Comparison of ENCODE assay signal across 8 mouse cellular contexts in the genomic region with DNA sequence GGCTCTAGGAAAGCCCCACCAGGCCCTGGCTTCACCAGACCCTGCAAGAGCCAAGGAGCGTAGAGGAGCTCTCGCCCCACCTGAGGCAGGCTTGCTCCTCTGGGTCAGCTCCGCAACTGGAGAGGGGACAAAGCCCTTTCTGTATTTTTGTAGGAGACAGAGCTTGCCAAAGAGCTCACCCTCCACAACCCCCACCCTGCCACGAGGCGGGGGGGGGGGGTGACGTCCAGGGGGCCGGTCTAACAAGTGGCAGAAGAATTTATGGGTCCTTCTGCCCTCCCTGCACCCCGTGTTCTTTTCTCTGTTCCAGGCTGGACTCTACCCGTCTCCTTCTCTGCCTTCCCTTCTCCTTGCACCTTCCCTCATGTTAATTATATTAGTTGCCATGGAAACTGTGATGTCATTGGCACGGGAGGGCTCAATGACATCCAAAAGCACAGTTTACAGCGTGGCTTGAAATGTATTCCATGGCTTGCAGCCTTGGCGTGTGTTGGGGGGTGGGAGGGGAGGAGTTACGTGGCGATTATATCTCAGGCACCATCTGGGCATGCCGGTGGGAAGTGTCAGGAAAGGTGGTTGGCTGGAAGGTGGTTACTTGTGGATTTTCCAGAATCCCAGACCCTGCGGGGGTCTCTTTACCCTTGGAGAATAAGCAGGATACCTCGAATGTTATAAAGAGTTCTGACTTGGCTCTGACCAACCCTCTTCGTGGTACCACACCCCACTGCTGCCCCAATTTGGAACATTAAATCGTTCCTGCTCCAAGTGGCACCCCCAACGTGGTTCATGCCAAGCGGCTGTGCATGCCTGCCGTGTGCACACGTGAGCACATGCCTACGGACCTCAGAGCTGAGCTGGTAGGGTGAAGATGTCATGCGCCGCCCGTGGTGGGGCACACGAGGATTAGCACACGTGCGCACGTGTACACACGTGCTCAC.
DNase-seq lines count a peak whose midpoint lies in the region; ATAC-seq lines count a peak whose summit lies in the region.

No protein-coding gene starts in this region.

- 53% methylated on average over 32 of the region's 32 CpGs for WGBS in heart, embryonic 15.5 days
- 47% methylated on average over 32 of the region's 32 CpGs for WGBS in lung, embryonic 16.5 days

- no peak overlapping the region for H3K9ac ChIP-seq in heart, embryonic 15.5 days
- H3K9ac ChIP-seq in lung, embryonic 16.5 days (ENCODE audit: low read length), result no peak overlapping the region; the same call in 1 of the 2 replicates

- H3K27ac ChIP-seq in heart, embryonic 15.5 days, result no peak overlapping the region
- H3K27ac ChIP-seq in lung, embryonic 16.5 days (ENCODE audit: low read length), result no peak overlapping the region; the same call in 1 of the 2 replicates

- no peaks in the 10 kb centered on the region for H3K36me3 ChIP-seq in heart, embryonic 15.5 days
- H3K36me3 ChIP-seq in lung, embryonic 16.5 days (ENCODE audit: control insufficient read depth, insufficient read depth, low read length), result no peaks in the 10 kb centered on the region

- peak overlapping the region; percentile 24; the same call in 1 of the 2 replicates for H3K4me2 ChIP-seq in heart, embryonic 15.5 days
- H3K4me2 ChIP-seq in lung, embryonic 16.5 days (ENCODE audit: low read depth, low read length), result peak overlapping the region; percentile 44

- 0 out of 2 replicates have a peak overlapping the region, but pooled peaks have one; percentile 1 for H3K4me3 ChIP-seq in heart, embryonic 15.5 days
- H3K4me3 ChIP-seq in lung, embryonic 16.5 days (ENCODE audit: low read length), result 0 out of 2 replicates have a peak overlapping the region, but pooled peaks have one; percentile 10

- DNase-seq in adrenal gland, postnatal 14 days, result peak; percentile 40
- DNase-seq in adrenal gland, postnatal 4 days (ENCODE audit: low spot score in 2 of 2), result no peak
- DNase-seq in embryo, embryonic 11 days, result peak; percentile 82
- peak; percentile 78 for DNase-seq in layer of hippocampus, adult 11-12 months (ENCODE audit: low spot score)
- DNase-seq in right cerebral cortex, postnatal 14 days, result peak; percentile 56
- DNase-seq in thymus, postnatal 36 days, result no peak

- H3K4me1 ChIP-seq in heart, embryonic 15.5 days (replicated peaks), result peaks cover 24% of the 10 kb centered on the region
- peaks cover 16% of the 10 kb centered on the region for H3K4me1 ChIP-seq in lung, embryonic 16.5 days (replicated peaks; ENCODE audit: control insufficient read depth, insufficient read depth, low read length)

- H3K9me3 ChIP-seq in heart, embryonic 15.5 days (replicated peaks), result no peaks in the 10 kb centered on the region
- H3K9me3 ChIP-seq in lung, embryonic 16.5 days (ENCODE audit: control insufficient read depth, low read length), result no peaks in the 10 kb centered on the region

- ATAC-seq in heart, embryonic 15.5 days (replicated peaks; ENCODE audit: insufficient number of reproducible peaks, insufficient read depth, low FRiP score, low read depth), result no peak
- ATAC-seq in lung, embryonic 16.5 days (ENCODE audit: low read depth), result peak; percentile 56

- H3K27me3 ChIP-seq in heart, embryonic 15.5 days, result no peaks in the 10 kb centered on the region; the same call in 1 of the 2 replicates
- H3K27me3 ChIP-seq in lung, embryonic 16.5 days (ENCODE audit: control insufficient read depth, insufficient read depth, low read depth, low read length), result no peaks in the 10 kb centered on the region

Comparison
In these comparisons a context has a peak if more than half of its experiments do, and no peak if none do; other contexts are left out.
1. DNase-seq: peak in adrenal gland, postnatal 14 days (single experiment), embryo, embryonic 11 days (single experiment), layer of hippocampus, adult 11-12 months (single experiment) and right cerebral cortex, postnatal 14 days (single experiment); none in adrenal gland, postnatal 4 days (0 of 2) and thymus, postnatal 36 days (0 of 2).